Mouse (Mus musculus) left cerebral cortex, adult 2 months (tissue): Measurements from ENCODE around the gene Gatad2a. TPM values are rescaled to one million over a fixed set of nuclear protein-coding genes. Genes with fewer than 3 reads are reported as not detected.

Experiments used
- DNase-seq, 2 experiments: peaks; one replicate each; pipeline ENCODE4 v3.0.0; 2021 to 2022; ENCODE audit warnings: low spot score in 2 of 2, mixed read lengths in 1 of 2; ENCODE audit errors: extremely low spot score in 1 of 2
- H3K27ac ChIP-seq: fragments of 200-600 bp; 2 replicates; pipeline ENCODE4 v1.8.1; 2022
- H3K4me3 ChIP-seq: fragments of 200-600 bp; 2 replicates; pipeline ENCODE4 v1.8.1; 2022
- CTCF ChIP-seq: fragments of 200-600 bp; IDR thresholded peaks from 2 replicates; pipeline ENCODE4 v1.8.1; 2022; ENCODE audit warnings: antibody characterized with exemption, mild to moderate bottlenecking, moderate library complexity
- intact Hi-C: fragments of 180-260 bp; cut with DNase I; formaldehyde crosslinking; loops from one replicate; pipeline ENCODE4 v1.15.1; 2025
- total RNA-seq, 2 experiments: library from RNA; stranded (reverse); gene quantifications; 2 replicates each; pipeline ENCODE4 v1.2.3; 2021

The Gatad2a gene
- total RNA-seq, 2 experiments from 2014 or later, result 27.6 to 32.2 TPM

- intact Hi-C loops, result no loop called here
- DNase-seq, result peak in 1 of 2 experiments; percentile 4
- no peak for TF ChIP-seq CTCF
- Histone ChIP-seq H3K27ac (no peak overlapping the region), H3K4me3 (no peak overlapping the region)
These were observed 118.8 kb downstream of the Gatad2a start for GRCm38 (mm10) chr8:69877396-69877795.

GRCm38 (mm10) chr8:69876967-69877366 lies 119.2 kb downstream of the Gatad2a start:
- intact Hi-C loops, result no loop called here
- no peak for TF ChIP-seq CTCF
- H3K27ac ChIP-seq, result no peak overlapping the region
- peak in 1 of 2 experiments; percentile 6 for DNase-seq
- H3K4me3 ChIP-seq, result no peak overlapping the region

- intact Hi-C loops, result no loop called here
- H3K4me3 ChIP-seq, result no peak overlapping the region
- TF ChIP-seq CTCF, result no peak
- DNase-seq, result no peak
- no peak overlapping the region for H3K27ac ChIP-seq
These were observed 120.1 kb downstream of the Gatad2a start for GRCm38 (mm10) chr8:69876097-69876496.

- intact Hi-C loops, result loop anchor here (1.0 to 5.0 kb wide), 2 partner anchors 42 to 123 kb away; partner anchors contain the start of gene Gatad2a
- no peak for DNase-seq
- no peak overlapping the region for H3K27ac ChIP-seq
- TF ChIP-seq CTCF, result no peak
- H3K4me3 ChIP-seq, result no peak overlapping the region
These were observed 121.5 kb downstream of the Gatad2a start for GRCm38 (mm10) chr8:69874654-69875053.

- TF ChIP-seq CTCF, result peak; percentile 92
- DNase-seq, result peak in 1 of 2 experiments; percentile 81
- no peak overlapping the region for H3K4me3 ChIP-seq
- intact Hi-C loops, result loop anchor here (1.0 to 5.0 kb wide), 2 partner anchors 42 to 123 kb away; partner anchors contain the start of gene Gatad2a
- H3K27ac ChIP-seq, result no peak overlapping the region
These were observed 122.0 kb downstream of the Gatad2a start for GRCm38 (mm10) chr8:69874155-69874554.

- DNase-seq, result no peak
- no peak for TF ChIP-seq CTCF
- Histone ChIP-seq H3K27ac (no peak overlapping the region), H3K4me3 (no peak overlapping the region)
- intact Hi-C loops, result loop anchor here (5.0 kb wide), 1 partner anchor 126 kb away; the partner anchor contains the start of gene Gatad2a
These were observed 125.3 kb downstream of the Gatad2a start for GRCm38 (mm10) chr8:69870907-69871306.

GRCm38 (mm10) chr8:69870003-69870765 lies 126.0 kb downstream of the Gatad2a start:
- TF ChIP-seq CTCF, result no peak
- Histone ChIP-seq H3K4me3 (no peak overlapping the region), H3K27ac (no peak overlapping the region)
- intact Hi-C loops, result loop anchor here (5.0 kb wide), 1 partner anchor 127 kb away; the partner anchor contains the start of gene Gatad2a
- no peak for DNase-seq

- no peak overlapping the region for H3K27ac ChIP-seq
- no peak for DNase-seq
- H3K4me3 ChIP-seq, result no peak overlapping the region
- no peak for TF ChIP-seq CTCF
- intact Hi-C loops, result loop anchor here (10.0 kb wide), 1 partner anchor 533 kb away; no protein-coding TSS in a partner anchor
These were observed 128.4 kb downstream of the Gatad2a start for GRCm38 (mm10) chr8:69867696-69868326.

GRCm38 (mm10) chr8:69864180-69864579 lies 132.0 kb downstream of the Gatad2a start:
- Histone ChIP-seq H3K27ac (no peak overlapping the region), H3K4me3 (no peak overlapping the region)
- intact Hi-C loops, result loop anchor here (10.0 kb wide), 1 partner anchor 529 kb away; no protein-coding TSS in a partner anchor
- no peak for TF ChIP-seq CTCF
- DNase-seq, result no peak

GRCm38 (mm10) chr8:69863387-69864020 lies 132.7 kb downstream of the Gatad2a start:
- intact Hi-C loops, result loop anchor here (10.0 kb wide), 1 partner anchor 529 kb away; no protein-coding TSS in a partner anchor

GRCm38 (mm10) chr8:69861251-69861650 lies 134.9 kb downstream of the Gatad2a start:
- TF ChIP-seq CTCF, result no peak
- Histone ChIP-seq H3K4me3 (no peak overlapping the region), H3K27ac (no peak overlapping the region)
- no peak for DNase-seq
- intact Hi-C loops, result loop anchor here (10.0 kb wide), 1 partner anchor 526 kb away; no protein-coding TSS in a partner anchor

More at GRCm38 (mm10) chr8:69863387-69864020, 132.7 kb downstream of the Gatad2a start:
- TF ChIP-seq CTCF, result no peak
- H3K27ac ChIP-seq, result no peak overlapping the region
- no peak overlapping the region for H3K4me3 ChIP-seq
- no peak for DNase-seq
